Mouse (Mus musculus) lung, embryonic 14.5 days (tissue): ENCODE measurements around the gene Egfl8. TPM values are rescaled to one million over a fixed set of nuclear protein-coding genes. Genes with fewer than 3 reads are reported as not detected.
A peak's percentile ranks its signal among the peaks of the same experiment; 100 is the strongest.

ENCODE experiments used
- ATAC-seq: fragments of 200-750 bp; cut with Nextera tagmentation; 2 replicates; pipeline ENCODE4 v1.8.0; 2017; ENCODE audit warnings: mild to moderate bottlenecking, moderate TSS enrichment, moderate library complexity; ENCODE audit not compliant: insufficient read depth
- DNase-seq: peaks from one replicate; pipeline ENCODE4 v3.0.0-alpha.2; 2015
- H3K27ac ChIP-seq: fragments of 300-500 bp; sonication (generic); 2 replicates; pipeline ENCODE4 v1.5.1; 2014; ENCODE audit warnings: low read depth, mild to moderate bottlenecking, moderate library complexity
- H3K27me3 ChIP-seq: fragments of 300-500 bp; sonication (generic); 2 replicates; pipeline ENCODE4 v1.6.1; 2014; ENCODE audit warnings: low read length, control low read depth; ENCODE audit not compliant: insufficient read depth
- H3K36me3 ChIP-seq: fragments of 300-500 bp; sonication (generic); 2 replicates; pipeline ENCODE4 v1.6.1; 2014; ENCODE audit warnings: control low read depth; ENCODE audit not compliant: insufficient read depth
- H3K4me1 ChIP-seq: fragments of 300-500 bp; sonication (generic); 2 replicates; pipeline ENCODE4 v1.6.1; 2014; ENCODE audit warnings: antibody characterized with exemption, control low read depth; ENCODE audit not compliant: insufficient read depth
- H3K4me2 ChIP-seq: fragments of 300-500 bp; sonication (generic); 2 replicates; pipeline ENCODE4 v1.6.1; 2014; ENCODE audit warnings: mild to moderate bottlenecking
- H3K4me3 ChIP-seq: fragments of 300-500 bp; sonication (generic); 2 replicates; pipeline ENCODE4 v1.5.1; 2014; ENCODE audit warnings: low read depth, low read length
- H3K9ac ChIP-seq: fragments of 300-500 bp; sonication (generic); 2 replicates; pipeline ENCODE4 v1.6.1; 2014
- H3K9me3 ChIP-seq: fragments of 300-500 bp; sonication (generic); 2 replicates; pipeline ENCODE4 v1.6.1; 2016; ENCODE audit warnings: low read depth, low read length, control low read depth
- CTCF ChIP-seq: IDR thresholded peaks from 2 replicates; pipeline ENCODE4 v1.5.1; 2016; ENCODE audit warnings: antibody characterized with exemption, low read depth
- WGBS: fragments of 180-500 bp; shearing (Covaris S2); extraction: QIAGEN DNeasy Blood & Tissue Kit; methylation state at CpG from one replicate; pipeline ENCODE4 v1.1.7; 2014; 5-methylcytosine and 5-hydroxymethylcytosine counted together
- polyA plus RNA-seq: library from polyadenylated mRNA; unstranded; fragments of >200 nt; fragmentation: Nextera tagmentation; extraction: Ambion mirVana; gene quantifications from 2 replicates; pipeline ENCODE4 v1.2.1, GENCODE M21; 2014

The Egfl8 gene
- polyA plus RNA-seq, 1 experiment from 2014 or later, result 2.1 TPM

DNA sequence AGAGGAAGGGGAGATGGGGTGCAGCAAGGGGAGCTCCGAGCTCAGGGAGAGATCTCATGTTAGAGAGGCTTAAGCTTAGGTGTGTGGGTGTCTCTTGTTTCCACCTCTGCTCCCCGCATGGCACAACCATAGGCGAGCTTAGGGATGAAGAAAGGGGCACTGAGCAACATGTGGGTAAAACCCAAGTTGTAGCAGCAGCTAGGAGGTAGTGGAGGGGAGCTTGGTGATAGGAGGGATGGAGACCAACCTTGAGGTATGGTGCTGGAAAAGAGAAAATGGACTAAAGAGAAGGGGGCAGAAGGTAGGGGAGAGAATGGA is 44.1 kb upstream of the Egfl8 start:
- Histone ChIP-seq H3K4me2 (no peak overlapping the region), H3K27ac (no peak overlapping the region), H3K4me3 (no peak overlapping the region), H3K27me3 (peaks cover 16% of the 10 kb centered on the region), H3K9me3 (no peaks in the 10 kb centered on the region), H3K36me3 (no peaks in the 10 kb centered on the region), H3K4me1 (peaks cover 9% of the 10 kb centered on the region), H3K9ac (no peak overlapping the region)
- no peak for TF ChIP-seq CTCF
- 66% methylated on average over 3 of the region's 3 CpGs for WGBS
- DNase-seq, result no peak
- ATAC-seq, result no peak

DNA sequence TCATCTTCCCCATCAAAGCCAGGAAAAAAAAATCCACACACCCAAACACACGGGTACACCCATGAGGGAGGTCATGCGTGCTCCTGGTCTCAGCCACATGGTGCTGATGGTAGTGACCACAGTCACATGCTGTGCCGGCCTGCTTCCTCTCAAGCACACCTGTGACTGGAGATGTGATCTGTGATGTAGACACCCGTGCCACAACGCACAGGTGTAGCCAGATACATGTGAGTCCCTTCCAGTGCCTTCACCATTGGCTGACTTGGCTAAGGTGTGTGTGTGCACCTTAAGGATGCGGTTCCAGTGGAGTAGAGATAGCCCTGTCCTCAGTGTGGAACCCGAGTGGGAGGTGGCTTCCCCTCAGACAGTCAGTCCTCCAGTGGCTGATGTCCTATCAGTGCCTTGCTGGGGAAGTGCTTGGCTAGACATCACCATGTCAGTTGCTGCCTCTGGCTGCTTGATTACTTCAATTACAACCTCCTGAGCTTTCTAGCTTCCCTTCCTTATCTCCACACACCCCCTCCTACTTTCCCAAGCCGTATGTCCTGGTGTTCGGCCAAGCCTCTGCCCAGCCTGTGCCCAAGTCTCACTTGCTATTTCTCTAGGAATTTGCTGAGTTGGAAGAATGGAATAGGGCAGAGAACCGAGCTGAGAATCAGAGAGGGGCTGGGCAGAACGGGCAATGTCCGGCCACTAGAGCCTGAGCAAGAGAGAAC is 43.6 kb upstream of the Egfl8 start:
- no peak overlapping the region for H3K27ac ChIP-seq
- WGBS, result 55% methylated on average over 12 of the region's 12 CpGs
- no peak for DNase-seq
- no peaks in the 10 kb centered on the region for H3K9me3 ChIP-seq
- no peak overlapping the region for H3K4me3 ChIP-seq
- no peak overlapping the region for H3K4me2 ChIP-seq
- H3K36me3 ChIP-seq, result no peaks in the 10 kb centered on the region
- TF ChIP-seq CTCF, result no peak
- H3K4me1 ChIP-seq, result peaks cover 9% of the 10 kb centered on the region
- no peak overlapping the region for H3K9ac ChIP-seq
- ATAC-seq, result no peak
- peaks cover 16% of the 10 kb centered on the region for H3K27me3 ChIP-seq

DNA sequence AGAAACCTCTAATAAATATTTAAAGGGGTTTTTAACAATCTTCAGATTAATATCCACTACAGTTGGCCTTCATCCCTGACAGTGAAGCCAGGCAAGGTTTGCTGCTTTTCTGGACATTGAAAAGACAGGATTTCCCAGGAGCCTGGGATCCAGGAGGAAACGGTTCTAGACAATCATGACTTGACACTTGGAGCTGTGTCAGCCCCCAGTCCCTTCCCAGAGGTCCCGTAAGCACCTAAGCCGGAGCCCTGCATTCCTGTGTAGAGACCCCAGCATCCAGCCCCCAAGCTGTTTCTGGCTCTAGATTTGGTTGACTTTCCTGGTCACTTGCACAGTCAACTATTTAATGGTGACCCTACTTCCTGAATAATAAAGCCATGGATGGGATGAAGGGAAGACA is 42.8 kb upstream of the Egfl8 start:
- H3K36me3 ChIP-seq, result peaks cover 2% of the 10 kb centered on the region; the same call in 1 of the 2 replicates
- WGBS, result 68% methylated on average over 3 of the region's 3 CpGs
- DNase-seq (no peak), ATAC-seq (no peak)
- TF ChIP-seq CTCF, result no peak
- no peak overlapping the region for H3K4me3 ChIP-seq
- no peak overlapping the region for H3K9ac ChIP-seq
- H3K4me2 ChIP-seq, result no peak overlapping the region
- no peak overlapping the region for H3K27ac ChIP-seq
- H3K27me3 ChIP-seq, result peaks cover 16% of the 10 kb centered on the region
- H3K4me1 ChIP-seq, result peaks cover 9% of the 10 kb centered on the region
- H3K9me3 ChIP-seq, result no peaks in the 10 kb centered on the region

DNA sequence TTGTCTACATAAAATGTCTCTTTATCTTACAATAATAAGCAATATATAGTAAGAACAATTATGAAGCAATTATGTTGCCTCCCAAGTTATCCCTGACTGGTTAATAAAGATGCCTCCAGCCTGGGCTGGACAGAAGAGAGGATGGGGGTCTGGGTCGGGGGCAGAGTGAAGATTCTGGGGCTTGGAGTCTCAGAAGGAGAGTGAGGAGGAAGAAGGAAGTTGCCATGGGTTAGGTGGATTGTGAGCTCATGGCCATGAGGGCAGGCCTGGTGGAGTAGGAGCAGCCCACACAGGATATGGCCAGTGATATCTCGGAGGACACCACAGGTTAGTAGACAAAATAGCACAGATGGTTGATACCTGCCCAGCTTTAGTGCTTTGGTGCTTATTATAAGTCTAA is 42.4 kb upstream of the Egfl8 start:
- H3K27ac ChIP-seq, result no peak overlapping the region
- H3K9me3 ChIP-seq, result no peaks in the 10 kb centered on the region
- no peak overlapping the region for H3K4me3 ChIP-seq
- peaks cover 7% of the 10 kb centered on the region for H3K36me3 ChIP-seq
- ATAC-seq (no peak), DNase-seq (no peak)
- H3K9ac ChIP-seq, result no peak overlapping the region
- peaks cover 9% of the 10 kb centered on the region for H3K4me1 ChIP-seq
- peaks cover 16% of the 10 kb centered on the region for H3K27me3 ChIP-seq
- no peak for TF ChIP-seq CTCF
- 58% methylated on average over 2 of the region's 2 CpGs for WGBS
- H3K4me2 ChIP-seq, result no peak overlapping the region

DNA sequence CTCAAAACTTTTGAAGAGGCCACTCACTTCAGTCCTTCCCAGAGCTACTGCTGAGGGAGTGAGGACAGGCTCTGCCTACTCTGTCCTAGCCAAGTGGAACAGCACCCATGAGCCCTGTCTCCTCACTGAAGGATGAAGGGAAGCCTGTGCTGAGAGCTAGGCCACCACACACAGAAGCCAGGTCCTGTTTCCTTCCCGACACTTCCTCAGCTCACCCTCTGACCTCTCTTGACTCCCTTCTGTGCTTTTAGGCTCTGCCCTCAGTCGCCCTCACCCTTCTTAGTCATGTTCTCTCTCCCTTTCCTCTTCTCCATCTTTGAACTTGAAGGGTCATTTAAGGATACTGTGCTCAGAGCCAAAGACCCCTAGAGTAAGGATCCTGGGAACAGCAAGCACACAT is 41.5 kb upstream of the Egfl8 start:
- no peak overlapping the region for H3K27ac ChIP-seq
- no peak overlapping the region for H3K4me3 ChIP-seq
- TF ChIP-seq CTCF, result no peak
- WGBS, result 25% methylated on average over 2 of the region's 2 CpGs
- peaks cover 9% of the 10 kb centered on the region for H3K4me1 ChIP-seq
- no peak overlapping the region for H3K9ac ChIP-seq
- H3K9me3 ChIP-seq, result no peaks in the 10 kb centered on the region
- ATAC-seq (no peak), DNase-seq (no peak)
- H3K36me3 ChIP-seq, result peaks cover 15% of the 10 kb centered on the region
- peaks cover 16% of the 10 kb centered on the region for H3K27me3 ChIP-seq
- H3K4me2 ChIP-seq, result no peak overlapping the region

DNA sequence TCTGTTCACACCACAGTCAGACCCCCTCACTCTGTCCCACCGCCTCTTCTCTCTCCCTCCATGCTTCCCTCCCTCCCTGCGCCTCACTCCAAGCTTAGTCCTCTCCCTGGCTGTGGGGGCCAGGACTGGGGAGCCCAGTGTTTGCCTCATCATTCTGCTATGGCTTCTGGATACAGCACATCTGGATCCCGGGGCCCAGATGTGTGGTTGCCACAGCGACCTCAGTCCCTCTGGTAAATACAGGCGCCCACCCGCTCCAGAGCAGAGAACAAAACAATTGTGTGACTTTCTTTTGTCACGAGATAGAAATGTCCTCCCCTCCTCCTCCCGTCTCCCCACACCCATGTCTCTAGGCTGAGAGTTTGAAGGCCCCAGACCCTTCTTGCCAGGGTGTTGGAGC is 40.9 kb upstream of the Egfl8 start:
- no peak overlapping the region for H3K27ac ChIP-seq
- WGBS, result 48% methylated on average over 8 of the region's 8 CpGs
- TF ChIP-seq CTCF, result no peak

GRCm38 (mm10) chr17:34655581-34655991 is 39.8 kb upstream of the Egfl8 start:
- H3K4me1 ChIP-seq, result peaks cover 9% of the 10 kb centered on the region; the same call in 1 of the 2 replicates
- 4% methylated on average over 4 of the region's 4 CpGs for WGBS
- DNase-seq (peak; percentile 87), ATAC-seq (peak; percentile 88)
- TF ChIP-seq CTCF, result peak; percentile 34
- peak overlapping the region; percentile 58; the same call in 1 of the 2 replicates for H3K27ac ChIP-seq
- no peaks in the 10 kb centered on the region for H3K9me3 ChIP-seq
- peaks cover 13% of the 10 kb centered on the region for H3K27me3 ChIP-seq
- no peak overlapping the region for H3K4me3 ChIP-seq
- no peak overlapping the region for H3K9ac ChIP-seq
- H3K4me2 ChIP-seq, result no peak overlapping the region
- peaks cover 32% of the 10 kb centered on the region for H3K36me3 ChIP-seq

More for the DNA sequence above, 40.9 kb upstream of the Egfl8 start:
- Histone ChIP-seq H3K9me3 (no peaks in the 10 kb centered on the region), H3K4me3 (no peak overlapping the region), H3K4me1 (peaks cover 9% of the 10 kb centered on the region), H3K27me3 (peaks cover 16% of the 10 kb centered on the region), H3K9ac (no peak overlapping the region), H3K36me3 (peaks cover 21% of the 10 kb centered on the region), H3K4me2 (no peak overlapping the region)
- ATAC-seq (no peak), DNase-seq (no peak)
